Mouse (Mus musculus) 3134 (cell line): ENCODE data around the gene Kif3a.

Source experiments
- DNase-seq: peaks from one replicate; pipeline ENCODE4 v3.0.0-alpha.2; 2011; ENCODE audit warnings: low spot score; ENCODE audit not compliant: insufficient read length; ENCODE audit errors: extremely low read depth

Gene Kif3a

DNA sequence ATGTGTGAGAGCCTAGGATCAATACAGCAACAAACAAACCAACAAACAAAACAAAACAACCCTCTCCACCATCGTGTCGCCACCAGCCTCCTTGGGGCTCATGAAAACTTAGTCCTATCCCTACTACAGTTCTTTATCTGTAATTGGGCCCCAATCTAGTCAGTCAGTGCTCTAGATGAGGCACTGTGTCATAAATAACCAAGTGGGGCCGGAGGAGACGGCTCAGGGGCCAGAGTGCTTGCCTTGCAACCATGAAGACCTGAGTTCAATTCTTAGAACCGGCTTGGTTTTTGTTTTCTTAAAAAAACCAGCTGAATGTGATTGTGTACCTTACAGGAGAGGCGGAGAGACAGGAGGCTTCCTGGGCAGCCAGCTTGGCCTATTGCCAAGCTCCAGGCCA, 48.0 kb downstream of the Kif3a start:
- DNase-seq = no peak

DNA sequence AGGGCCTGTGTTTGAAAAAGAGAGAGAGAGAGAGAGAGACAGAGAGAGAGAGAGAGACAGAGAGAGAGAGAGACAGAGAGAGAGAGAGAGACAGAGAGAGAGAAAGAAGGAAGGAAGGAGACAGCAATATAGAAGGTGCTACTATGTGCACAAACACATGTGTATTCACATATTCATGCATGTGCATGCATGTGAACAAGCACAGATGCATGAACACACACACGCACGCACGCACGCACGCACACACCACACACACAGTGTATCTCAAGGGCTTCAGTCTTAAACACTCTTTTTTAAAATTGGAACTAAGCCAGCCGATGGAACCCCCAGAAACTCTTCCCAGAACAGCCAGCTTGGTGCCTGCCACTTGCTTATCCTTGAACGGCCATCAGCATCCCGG, 48.4 kb downstream of the Kif3a start:
- no peak for DNase-seq

- DNase-seq = no peak
Measured at GRCm38 (mm10) chr11:53616748-53617558, 49.8 kb downstream of the Kif3a start.

DNA sequence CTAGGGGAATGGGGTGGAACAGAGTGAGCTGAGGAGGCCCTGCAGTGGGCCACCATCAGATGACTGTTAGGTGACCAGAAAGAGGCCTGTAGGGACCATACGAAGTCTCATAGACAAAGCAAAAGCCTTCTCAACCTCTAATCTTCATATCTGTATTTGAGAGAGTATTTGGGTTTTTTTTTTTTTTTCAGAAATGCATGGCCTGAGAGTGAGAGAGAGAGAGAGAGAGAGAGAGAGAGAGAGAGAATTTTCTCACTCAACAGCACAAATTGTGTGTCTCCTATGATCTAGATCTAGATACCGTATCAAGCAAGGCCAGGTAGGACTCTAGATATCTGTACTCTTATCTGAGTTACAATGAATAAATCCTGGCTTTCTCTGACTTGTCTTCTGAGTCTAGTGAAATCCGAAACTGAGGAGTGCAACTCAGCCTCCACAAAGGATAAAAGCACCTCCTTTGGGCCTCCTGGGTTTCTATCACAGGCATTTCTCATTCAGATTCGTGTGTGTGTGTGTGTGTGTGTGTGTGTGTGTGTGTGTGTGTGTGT, 50.5 kb downstream of the Kif3a start:
- DNase-seq = no peak

GRCm38 (mm10) chr11:53618619-53619198, 51.5 kb downstream of the Kif3a start, which contains the start of gene Il4:
Il4 (minus strand) TSS chr11:53618669.
- no peak for DNase-seq

GRCm38 (mm10) chr11:53619428-53619827, 52.2 kb downstream of the Kif3a start:
- DNase-seq = no peak

GRCm38 (mm10) chr11:53620094-53620493, 52.9 kb downstream of the Kif3a start:
- DNase-seq = no peak

DNA sequence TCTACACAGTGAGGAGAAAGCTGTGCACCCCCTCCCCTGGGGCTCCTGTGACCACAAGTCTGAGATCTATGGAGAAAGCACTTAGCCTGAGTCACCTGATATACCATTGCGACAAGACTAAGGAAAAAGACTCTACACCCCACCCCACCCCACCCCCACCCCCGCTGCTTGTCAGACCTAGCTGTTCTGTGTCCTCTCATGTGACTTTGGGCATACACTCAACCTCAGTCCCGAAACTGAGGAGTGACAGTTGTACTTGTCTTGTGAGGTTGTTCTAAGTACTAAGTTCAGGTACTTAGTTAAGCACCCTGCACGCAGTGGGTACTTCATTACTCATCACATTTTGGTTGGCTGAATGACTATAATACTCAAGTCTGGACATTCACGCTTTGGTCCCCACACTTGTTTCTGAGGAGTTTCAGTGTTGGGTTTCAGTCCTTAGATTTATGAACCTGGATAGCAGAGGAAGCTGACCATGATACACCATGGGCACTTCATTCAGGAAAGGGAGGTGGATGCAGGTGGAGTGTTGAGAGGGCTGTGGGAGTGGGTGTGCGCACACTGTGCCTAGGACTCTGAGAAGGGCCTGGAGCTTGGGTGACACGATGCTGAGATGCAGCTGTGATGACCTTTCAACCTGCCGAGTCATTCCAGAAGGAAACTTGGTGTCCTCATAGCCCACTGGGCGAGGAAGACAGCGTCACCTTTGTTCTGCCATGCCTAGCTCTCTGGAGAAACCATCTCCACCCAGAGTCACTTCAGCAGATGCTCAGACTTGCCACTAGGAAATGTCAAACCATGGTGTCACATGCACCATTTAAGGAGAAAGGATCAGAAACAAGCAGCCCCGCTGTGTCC, 54.6 kb downstream of the Kif3a start:
- DNase-seq = no peak

GRCm38 (mm10) chr11:53622440-53622806, 55.2 kb downstream of the Kif3a start:
- no peak for DNase-seq

- DNase-seq = no peak
Measured at GRCm38 (mm10) chr11:53623573-53623972, 56.4 kb downstream of the Kif3a start.

DNA sequence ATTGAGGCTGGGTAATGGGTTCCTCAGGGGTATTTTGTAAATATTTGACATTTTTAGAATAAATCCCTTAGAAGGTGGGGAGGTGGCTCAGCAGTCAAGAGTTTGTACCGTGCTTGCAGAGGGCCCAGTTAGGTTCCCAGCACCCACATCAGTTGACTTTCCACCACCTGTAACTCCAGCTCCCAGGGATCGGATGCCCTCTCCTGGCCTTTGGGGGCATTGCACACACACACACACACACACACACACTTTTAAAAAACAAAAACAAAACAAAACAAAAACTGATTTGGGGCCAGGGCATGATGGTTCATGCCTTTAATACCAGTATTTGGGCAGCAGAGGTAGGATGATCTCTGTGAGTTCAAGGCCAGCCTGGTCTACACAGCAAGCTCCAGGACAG, 56.9 kb downstream of the Kif3a start:
- DNase-seq = no peak

DNA sequence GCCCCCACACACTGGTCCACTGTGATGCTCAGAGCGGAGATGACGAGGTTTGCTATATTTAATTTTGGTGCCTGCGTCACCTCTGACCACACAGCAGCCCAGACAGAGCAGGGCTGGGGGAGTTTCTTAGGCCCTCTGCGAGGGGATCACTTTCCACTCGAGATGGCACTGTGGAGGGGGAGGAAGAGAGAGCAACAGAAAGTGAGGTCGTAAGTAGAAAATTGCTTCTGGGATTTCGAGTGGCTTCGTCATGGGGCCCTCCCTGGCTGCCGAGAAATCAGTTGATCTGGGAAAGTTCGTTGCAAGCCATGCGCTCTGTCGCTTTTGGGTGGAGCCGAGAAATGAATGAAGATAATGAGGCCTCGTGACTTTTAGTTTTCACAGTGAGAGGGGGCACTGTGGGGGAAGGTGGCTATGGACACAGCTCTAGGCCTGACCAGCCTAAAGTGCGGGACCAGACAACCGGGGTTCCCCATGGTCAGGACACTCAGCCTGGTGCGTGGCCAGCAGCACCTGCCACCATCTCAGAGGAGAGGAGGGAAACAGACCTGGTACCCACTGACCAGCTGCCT, 59.7 kb downstream of the Kif3a start:
- DNase-seq = no peak

GRCm38 (mm10) chr11:53627859-53628258, 60.7 kb downstream of the Kif3a start:
- peak; percentile 36 for DNase-seq

DNA sequence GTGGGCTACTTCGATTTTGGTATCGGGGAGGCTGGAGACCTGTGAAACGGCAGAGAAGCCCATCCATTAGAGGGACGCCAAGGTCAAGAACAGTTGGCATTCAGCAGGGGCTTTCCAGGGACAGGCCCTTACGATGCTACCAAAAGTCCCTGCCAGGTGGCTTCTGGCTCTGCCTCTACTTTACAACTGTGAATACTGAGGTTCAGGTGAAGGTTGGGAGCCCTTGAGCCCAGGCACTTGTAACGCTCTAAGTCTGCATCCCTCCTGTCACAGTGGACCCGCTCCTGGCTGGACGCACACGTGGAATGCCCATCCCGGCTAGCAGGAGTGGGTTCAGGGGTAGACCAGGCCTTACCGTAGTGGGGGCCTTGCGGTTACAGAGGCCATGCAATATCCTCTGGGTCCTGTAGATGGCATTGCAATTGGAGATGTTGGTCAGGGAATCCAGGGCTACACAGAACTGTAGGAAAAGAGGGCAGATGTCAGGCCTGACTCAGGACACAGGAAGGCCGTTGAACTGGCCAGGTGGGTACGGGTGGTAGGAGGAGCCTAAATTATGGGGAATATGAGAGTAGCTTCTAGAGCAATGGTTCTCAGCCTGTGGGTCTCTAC, 65.0 kb downstream of the Kif3a start:
- no peak for DNase-seq

DNA sequence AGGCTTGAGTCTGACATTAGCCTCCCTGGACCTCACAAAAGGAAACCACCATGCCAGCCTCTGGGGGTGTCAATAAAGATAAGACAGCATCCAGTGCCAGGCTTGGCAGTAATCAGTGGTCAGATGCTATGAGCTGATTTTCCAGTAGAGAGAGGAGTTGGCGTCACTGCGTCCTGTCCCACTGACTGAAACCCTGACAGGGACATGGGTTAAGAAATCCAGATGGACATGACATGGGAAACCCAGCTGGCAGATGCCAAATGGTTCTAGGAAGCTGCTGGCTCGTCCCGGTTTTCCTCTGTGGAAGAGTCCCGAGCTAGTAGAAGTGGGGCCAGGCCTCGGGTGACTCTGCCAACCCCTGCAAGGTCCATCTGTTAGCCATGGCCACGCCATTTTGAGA, 66.5 kb downstream of the Kif3a start:
- DNase-seq = no peak

DNA sequence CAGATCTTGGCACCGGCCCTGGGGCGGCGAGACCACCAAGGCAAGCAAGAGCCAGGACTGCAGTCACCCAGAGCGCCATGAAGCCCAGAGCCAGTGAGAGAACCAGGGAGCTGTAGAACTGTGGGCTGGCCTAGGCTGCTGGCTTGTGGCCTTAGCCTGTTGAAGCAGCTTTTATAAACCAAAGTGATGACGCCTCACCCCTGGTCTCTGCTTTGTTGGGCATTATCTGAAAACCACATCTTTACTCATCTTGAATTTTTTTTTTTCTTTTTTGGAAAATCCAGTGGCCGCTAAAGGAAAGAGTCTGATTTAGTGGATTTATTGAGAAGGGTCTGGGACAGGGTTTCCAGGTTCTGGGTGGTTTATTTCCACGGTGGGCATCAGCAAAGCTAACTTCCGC, 67.4 kb downstream of the Kif3a start, which contains the start of gene Il13:
Il13 (minus strand) TSS at position 147 of the 400 bp plus-strand sequence.
- DNase-seq = peak; percentile 33

GRCm38 (mm10) chr11:53635590-53636182, 68.5 kb downstream of the Kif3a start:
- DNase-seq = no peak

DNA sequence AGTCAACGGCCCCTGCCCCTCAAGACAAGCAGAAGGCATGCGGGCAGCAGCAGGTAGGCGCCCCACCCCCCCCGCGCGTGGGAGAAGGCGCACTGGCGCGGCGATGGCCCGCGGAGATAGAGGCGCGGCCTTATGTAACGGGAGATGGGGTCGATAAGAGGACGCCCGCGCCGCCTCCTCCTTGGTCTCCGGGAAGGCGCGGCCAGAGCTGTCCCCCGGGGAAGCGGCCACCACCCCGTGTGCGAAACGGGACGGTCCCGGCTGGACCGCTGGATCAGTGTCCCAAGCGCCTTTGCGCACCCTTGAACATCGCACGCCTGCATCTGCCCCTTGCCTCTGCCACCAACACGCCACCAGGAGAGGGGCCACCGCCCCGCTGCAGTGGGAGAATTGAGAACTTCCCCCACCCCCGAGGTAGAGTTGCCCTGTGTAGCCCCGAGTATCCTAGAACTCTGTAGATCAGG, 69.0 kb downstream of the Kif3a start:
- no peak for DNase-seq

- no peak for DNase-seq
Measured at GRCm38 (mm10) chr11:53637046-53637802, 70.0 kb downstream of the Kif3a start.
